Mouse (Mus musculus) T-cell, adult 2 months (primary cell): ENCODE data around the gene P2ry6.

Source experiments
- DNase-seq: peaks from one replicate; pipeline ENCODE4 v3.0.0; 2022; ENCODE audit warnings: low spot score

Gene P2ry6

GRCm38 (mm10) chr7:100974135-100974903 lies at the start of gene P2ry6:
TSS of gene P2ry6 (minus strand) at chr7:100974649.
- DNase-seq = no peak

- DNase-seq = no peak
These were observed 43.0 kb upstream of the P2ry6 start for GRCm38 (mm10) chr7:101017492-101017891.

- no peak for DNase-seq
These were observed 42.6 kb upstream of the P2ry6 start for GRCm38 (mm10) chr7:101017021-101017461.

- DNase-seq = no peak
These were observed 40.5 kb upstream of the P2ry6 start for GRCm38 (mm10) chr7:101014985-101015384.

GRCm38 (mm10) chr7:101014041-101014440 lies 39.6 kb upstream of the P2ry6 start:
- no peak for DNase-seq

GRCm38 (mm10) chr7:101012541-101012940 lies 38.1 kb upstream of the P2ry6 start, which contains the start of gene P2ry2:
TSS of gene P2ry2 (minus strand) at chr7:101012866.
- no peak for DNase-seq

- peak; percentile 63 for DNase-seq
These were observed 37.4 kb upstream of the P2ry6 start for GRCm38 (mm10) chr7:101011681-101012367.

- DNase-seq = no peak
These were observed 36.3 kb upstream of the P2ry6 start for GRCm38 (mm10) chr7:101010741-101011140.

- DNase-seq = no peak
These were observed 31.8 kb upstream of the P2ry6 start for GRCm38 (mm10) chr7:101006201-101006600.

- DNase-seq = no peak
These were observed 30.7 kb upstream of the P2ry6 start for GRCm38 (mm10) chr7:101005119-101005518.

GRCm38 (mm10) chr7:101003442-101004326 lies 29.2 kb upstream of the P2ry6 start:
- DNase-seq = no peak

GRCm38 (mm10) chr7:101002274-101002673 lies 27.8 kb upstream of the P2ry6 start:
- no peak for DNase-seq

- no peak for DNase-seq
These were observed 25.2 kb upstream of the P2ry6 start for GRCm38 (mm10) chr7:100999623-101000022.

- no peak for DNase-seq
These were observed 24.1 kb upstream of the P2ry6 start for GRCm38 (mm10) chr7:100998578-100998960.

- no peak for DNase-seq
These were observed 23.6 kb upstream of the P2ry6 start for GRCm38 (mm10) chr7:100997951-100998577.

GRCm38 (mm10) chr7:100997215-100997614 lies 22.8 kb upstream of the P2ry6 start:
- no peak for DNase-seq

- DNase-seq = no peak
These were observed 21.5 kb upstream of the P2ry6 start for GRCm38 (mm10) chr7:100995951-100996350.

- no peak for DNase-seq
These were observed 20.9 kb upstream of the P2ry6 start for GRCm38 (mm10) chr7:100995260-100995864.

GRCm38 (mm10) chr7:100993166-100993565 lies 18.7 kb upstream of the P2ry6 start:
- no peak for DNase-seq

- peak; percentile 29 for DNase-seq
These were observed 17.5 kb upstream of the P2ry6 start for GRCm38 (mm10) chr7:100991972-100992371.

- no peak for DNase-seq
These were observed 16.3 kb upstream of the P2ry6 start for GRCm38 (mm10) chr7:100990636-100991311.
